Mouse (Mus musculus) kidney, embryonic 14.5 days (tissue): ENCODE results near the gene Uqcrc1. TPM values are rescaled to one million over a fixed set of nuclear protein-coding genes. Genes with fewer than 3 reads are reported as not detected.

Experiments used
- ATAC-seq: fragments of 200-750 bp; cut with Nextera tagmentation; 2 replicates; pipeline ENCODE4 v1.8.0; 2017; ENCODE audit warnings: moderate number of reproducible peaks, mild to moderate bottlenecking, moderate TSS enrichment, moderate library complexity; ENCODE audit not compliant: low FRiP score, low TSS enrichment
- H3K27ac ChIP-seq: fragments of 300-500 bp; sonication (generic); 2 replicates; pipeline ENCODE4 v1.5.1; 2014; ENCODE audit warnings: low read depth, mild to moderate bottlenecking, low read length, moderate library complexity, mixed read lengths
- H3K27me3 ChIP-seq: fragments of 300-500 bp; sonication (generic); 2 replicates; pipeline ENCODE4 v1.6.1; 2014; ENCODE audit warnings: mild to moderate bottlenecking, low read length; ENCODE audit not compliant: control insufficient read depth, insufficient read depth
- H3K36me3 ChIP-seq: fragments of 300-500 bp; sonication (generic); 2 replicates; pipeline ENCODE4 v1.6.1; 2014; ENCODE audit warnings: low read length, mixed read lengths; ENCODE audit not compliant: control insufficient read depth, insufficient read depth
- H3K4me1 ChIP-seq: fragments of 300-500 bp; sonication (generic); 2 replicates; pipeline ENCODE4 v1.6.1; 2014; ENCODE audit warnings: low read length, mixed read lengths; ENCODE audit not compliant: control insufficient read depth, insufficient read depth
- H3K4me2 ChIP-seq: fragments of 300-500 bp; sonication (generic); replicated peaks from 2 replicates; pipeline ENCODE4 v1.6.1; 2014; ENCODE audit warnings: low read depth, mild to moderate bottlenecking, low read length
- H3K4me3 ChIP-seq: fragments of 300-500 bp; sonication (generic); 2 replicates; pipeline ENCODE4 v1.5.1; 2014; ENCODE audit warnings: mild to moderate bottlenecking, low read length
- H3K9ac ChIP-seq: fragments of 300-500 bp; sonication (generic); 2 replicates; pipeline ENCODE4 v1.6.1; 2014; ENCODE audit warnings: low read depth, mild to moderate bottlenecking, low read length, moderate library complexity
- H3K9me3 ChIP-seq: fragments of 300-500 bp; sonication (generic); 2 replicates; pipeline ENCODE4 v1.6.1; 2016; ENCODE audit warnings: low read length; ENCODE audit not compliant: control insufficient read depth
- WGBS: fragments of 180-500 bp; shearing (Covaris S2); extraction: QIAGEN DNeasy Blood & Tissue Kit; methylation state at CpG from one replicate; pipeline ENCODE4 v1.1.7; 2014; 5-methylcytosine and 5-hydroxymethylcytosine counted together
- polyA plus RNA-seq: library from polyadenylated mRNA; unstranded; fragments of >200 nt; fragmentation: Nextera tagmentation; extraction: Ambion mirVana; gene quantifications from 2 replicates; pipeline ENCODE4 v1.2.1, GENCODE M21; 2014

Gene Uqcrc1
- polyA plus RNA-seq, 1 experiment from 2014 or later: 520 TPM

- H3K27me3 ChIP-seq: no peaks in the 10 kb centered on the region
- WGBS: 89% methylated on average over 5 of the region's 5 CpGs
- no peaks in the 10 kb centered on the region for H3K9me3 ChIP-seq
- no peak for ATAC-seq
- no peak overlapping the region for H3K9ac ChIP-seq
- no peak overlapping the region for H3K27ac ChIP-seq
- H3K36me3 ChIP-seq: peaks cover 81% of the 10 kb centered on the region
- H3K4me1 ChIP-seq: peaks cover 3% of the 10 kb centered on the region; the same call in 1 of the 2 replicates
- no peak overlapping the region for H3K4me3 ChIP-seq
- no peak overlapping the region for H3K4me2 ChIP-seq
Measured at GRCm38 (mm10) chr9:108945608-108946007, 9.2 kb downstream of the Uqcrc1 start.

GRCm38 (mm10) chr9:108949231-108949966 lies 13.0 kb downstream of the Uqcrc1 start:
- Histone ChIP-seq H3K4me2 (no peak overlapping the region), H3K27ac (peak overlapping the region; percentile 77; the same call in 1 of the 2 replicates), H3K9ac (no peak overlapping the region), H3K4me3 (no peak overlapping the region), H3K36me3 (peaks cover 58% of the 10 kb centered on the region), H3K27me3 (peaks cover 8% of the 10 kb centered on the region; the same call in 1 of the 2 replicates), H3K9me3 (no peaks in the 10 kb centered on the region), H3K4me1 (peaks cover 8% of the 10 kb centered on the region; the same call in 1 of the 2 replicates)
- peak; percentile 47; the same call in 1 of the 2 replicates for ATAC-seq
- 69% methylated on average over 13 of the region's 13 CpGs for WGBS

- no peaks in the 10 kb centered on the region for H3K9me3 ChIP-seq
- WGBS: 86% methylated on average over 9 of the region's 9 CpGs
- peaks cover 8% of the 10 kb centered on the region; the same call in 1 of the 2 replicates for H3K27me3 ChIP-seq
- no peak for ATAC-seq
- H3K36me3 ChIP-seq: peaks cover 50% of the 10 kb centered on the region
- H3K4me1 ChIP-seq: peaks cover 8% of the 10 kb centered on the region; the same call in 1 of the 2 replicates
- H3K4me2 ChIP-seq: no peak overlapping the region
- H3K9ac ChIP-seq: no peak overlapping the region
- H3K27ac ChIP-seq: peak overlapping the region; percentile 66; the same call in 1 of the 2 replicates
- no peak overlapping the region for H3K4me3 ChIP-seq
Measured at GRCm38 (mm10) chr9:108949967-108950728, 13.7 kb downstream of the Uqcrc1 start.

GRCm38 (mm10) chr9:108953081-108953636 lies 16.7 kb downstream of the Uqcrc1 start, which contains the start of gene Col7a1:
Gene Col7a1, plus strand, starts transcription at chr9:108953586.
- WGBS: 12% methylated on average over 15 of the region's 15 CpGs
- H3K4me3 ChIP-seq: peak within 1 kb of the TSS; percentile 20
- H3K4me1 ChIP-seq: peaks cover 8% of the 10 kb centered on the region; the same call in 1 of the 2 replicates
- H3K27me3 ChIP-seq: peaks cover 8% of the 10 kb centered on the region; the same call in 1 of the 2 replicates
- peaks cover 24% of the 10 kb centered on the region for H3K36me3 ChIP-seq
- H3K9ac ChIP-seq: peak within 1 kb of the TSS; percentile 42; the same call in 1 of the 2 replicates
- peak within 1 kb of the TSS; percentile 45 for H3K4me2 ChIP-seq
- no peak for ATAC-seq
- H3K27ac ChIP-seq: no peak within 1 kb of the TSS
- H3K9me3 ChIP-seq: no peaks in the 10 kb centered on the region

- ATAC-seq: no peak
- 80% methylated on average over 11 of the region's 11 CpGs for WGBS
- Histone ChIP-seq H3K36me3 (peaks cover 3% of the 10 kb centered on the region), H3K4me2 (no peak overlapping the region), H3K27me3 (peaks cover 8% of the 10 kb centered on the region; the same call in 1 of the 2 replicates), H3K4me3 (no peak overlapping the region), H3K4me1 (0 out of 2 replicates have a peak, but pooled peaks cover 5% of the 10 kb centered on the region), H3K9me3 (no peaks in the 10 kb centered on the region), H3K9ac (no peak overlapping the region), H3K27ac (no peak overlapping the region)
Measured at GRCm38 (mm10) chr9:108955241-108955640, 18.8 kb downstream of the Uqcrc1 start.

- no peak overlapping the region for H3K27ac ChIP-seq
- H3K27me3 ChIP-seq: peaks cover 8% of the 10 kb centered on the region; the same call in 1 of the 2 replicates
- WGBS: 92% methylated on average over 11 of the region's 11 CpGs
- 0 out of 2 replicates have a peak, but pooled peaks cover 5% of the 10 kb centered on the region for H3K4me1 ChIP-seq
- no peaks in the 10 kb centered on the region for H3K9me3 ChIP-seq
- no peak overlapping the region for H3K9ac ChIP-seq
- H3K4me3 ChIP-seq: no peak overlapping the region
- ATAC-seq: no peak
- no peaks in the 10 kb centered on the region for H3K36me3 ChIP-seq
- H3K4me2 ChIP-seq: no peak overlapping the region
Measured at GRCm38 (mm10) chr9:108955846-108956245, 19.4 kb downstream of the Uqcrc1 start.

GRCm38 (mm10) chr9:108963577-108963976 lies 27.1 kb downstream of the Uqcrc1 start:
- Histone ChIP-seq H3K27ac (no peak overlapping the region), H3K4me1 (no peaks in the 10 kb centered on the region), H3K36me3 (no peaks in the 10 kb centered on the region), H3K4me2 (no peak overlapping the region), H3K9me3 (no peaks in the 10 kb centered on the region), H3K4me3 (no peak overlapping the region), H3K27me3 (no peaks in the 10 kb centered on the region), H3K9ac (no peak overlapping the region)
- ATAC-seq: no peak
- 83% methylated on average over 3 of the region's 3 CpGs for WGBS

- H3K9me3 ChIP-seq: no peaks in the 10 kb centered on the region
- H3K4me3 ChIP-seq: no peak overlapping the region
- H3K27ac ChIP-seq: no peak overlapping the region
- no peaks in the 10 kb centered on the region for H3K27me3 ChIP-seq
- no peak overlapping the region for H3K4me2 ChIP-seq
- H3K4me1 ChIP-seq: no peaks in the 10 kb centered on the region
- no peak overlapping the region for H3K9ac ChIP-seq
- 86% methylated on average over 6 of the region's 6 CpGs for WGBS
- no peak for ATAC-seq
- H3K36me3 ChIP-seq: no peaks in the 10 kb centered on the region
Measured at GRCm38 (mm10) chr9:108964338-108964737, 27.9 kb downstream of the Uqcrc1 start.
